Mouse (Mus musculus): ENCODE measurements around the gene Snx30.
"Not testable (repeated sequence)": the region's sequence is repeated elsewhere in the genome, so short reads cannot be mapped to it uniquely, and the experiment has no call there.

Snx30 gene

DNA sequence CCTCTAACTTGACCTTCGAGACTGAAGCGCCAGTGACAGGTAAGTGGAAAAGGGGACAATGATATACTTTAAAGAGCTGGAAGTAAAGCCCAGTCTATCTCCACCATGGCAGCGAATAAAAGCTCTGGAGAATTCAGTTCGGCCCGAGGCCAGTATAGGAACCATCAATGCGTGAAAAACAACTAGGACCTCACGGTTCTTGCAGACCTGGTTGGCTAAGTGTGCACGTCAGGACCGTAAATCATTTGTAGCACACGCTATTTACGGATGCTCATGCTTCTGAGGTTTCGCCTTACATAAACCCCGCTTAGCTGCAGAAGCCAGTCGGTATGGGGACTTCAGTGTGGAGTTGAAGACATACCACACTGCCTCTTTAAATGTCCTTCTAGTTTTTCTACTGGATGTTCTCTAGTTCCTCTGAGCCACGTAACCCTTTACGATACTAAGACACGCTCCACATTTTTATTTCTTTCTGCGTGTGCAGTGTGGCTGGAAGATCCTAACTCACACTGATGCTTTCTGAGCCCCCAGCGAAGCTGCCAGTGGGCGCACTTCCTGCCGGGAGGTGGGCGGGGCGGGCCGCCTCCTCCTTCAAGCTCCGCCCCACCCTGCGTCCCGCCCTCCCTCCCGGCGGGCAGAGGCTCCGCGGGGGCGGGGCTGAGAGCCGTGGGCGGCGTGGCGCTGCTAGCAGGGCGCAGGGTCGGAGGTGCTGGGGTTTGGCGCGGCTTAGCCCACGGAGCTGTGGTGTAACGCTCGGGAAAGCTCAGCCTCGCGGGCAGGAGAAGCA is at the start of gene Snx30:
Snx30 (plus strand) TSS at position 660 of the 787 bp plus-strand sequence.
- DNase-seq (ENCODE audit: low spot score in 2 of 2): peak; percentile 88 to 90

DNA sequence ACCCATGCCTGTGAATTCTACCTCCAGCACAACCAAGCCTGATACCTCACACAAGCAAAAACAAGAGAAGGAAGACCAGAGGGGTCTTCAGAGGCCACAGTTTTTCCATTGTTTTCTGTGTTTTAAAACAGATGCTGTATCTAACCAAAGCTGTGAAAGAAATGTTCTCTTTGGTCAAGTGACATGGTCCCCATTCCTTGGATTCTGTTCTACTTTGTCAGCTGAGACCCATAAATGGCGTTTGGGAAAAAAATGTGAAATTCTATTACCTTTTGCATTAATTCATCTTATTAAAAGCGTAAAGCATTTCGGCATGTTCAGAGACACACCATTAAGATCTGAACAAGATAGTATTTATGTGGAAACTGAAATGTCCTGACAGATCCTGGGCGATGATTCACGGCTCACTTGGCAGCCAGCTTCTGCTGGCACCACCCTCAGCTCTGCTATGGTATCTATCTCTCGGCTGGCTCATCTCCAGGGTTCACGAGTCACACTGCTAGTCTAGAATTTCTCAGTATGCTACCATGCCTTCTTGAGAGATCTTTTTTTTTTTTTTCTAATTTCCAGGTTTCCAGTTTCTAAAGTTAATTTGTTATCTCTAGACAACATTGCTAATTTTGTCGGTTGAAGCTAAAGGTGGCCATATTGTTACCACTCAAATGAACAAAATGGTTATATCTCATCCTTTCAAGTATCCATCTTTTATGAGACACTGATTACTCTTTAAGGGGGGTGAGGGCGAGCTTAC is 49.1 kb upstream of the Snx30 start:
- peak; percentile 80 to 82 for DNase-seq (ENCODE audit: low spot score in 2 of 2)

DNA sequence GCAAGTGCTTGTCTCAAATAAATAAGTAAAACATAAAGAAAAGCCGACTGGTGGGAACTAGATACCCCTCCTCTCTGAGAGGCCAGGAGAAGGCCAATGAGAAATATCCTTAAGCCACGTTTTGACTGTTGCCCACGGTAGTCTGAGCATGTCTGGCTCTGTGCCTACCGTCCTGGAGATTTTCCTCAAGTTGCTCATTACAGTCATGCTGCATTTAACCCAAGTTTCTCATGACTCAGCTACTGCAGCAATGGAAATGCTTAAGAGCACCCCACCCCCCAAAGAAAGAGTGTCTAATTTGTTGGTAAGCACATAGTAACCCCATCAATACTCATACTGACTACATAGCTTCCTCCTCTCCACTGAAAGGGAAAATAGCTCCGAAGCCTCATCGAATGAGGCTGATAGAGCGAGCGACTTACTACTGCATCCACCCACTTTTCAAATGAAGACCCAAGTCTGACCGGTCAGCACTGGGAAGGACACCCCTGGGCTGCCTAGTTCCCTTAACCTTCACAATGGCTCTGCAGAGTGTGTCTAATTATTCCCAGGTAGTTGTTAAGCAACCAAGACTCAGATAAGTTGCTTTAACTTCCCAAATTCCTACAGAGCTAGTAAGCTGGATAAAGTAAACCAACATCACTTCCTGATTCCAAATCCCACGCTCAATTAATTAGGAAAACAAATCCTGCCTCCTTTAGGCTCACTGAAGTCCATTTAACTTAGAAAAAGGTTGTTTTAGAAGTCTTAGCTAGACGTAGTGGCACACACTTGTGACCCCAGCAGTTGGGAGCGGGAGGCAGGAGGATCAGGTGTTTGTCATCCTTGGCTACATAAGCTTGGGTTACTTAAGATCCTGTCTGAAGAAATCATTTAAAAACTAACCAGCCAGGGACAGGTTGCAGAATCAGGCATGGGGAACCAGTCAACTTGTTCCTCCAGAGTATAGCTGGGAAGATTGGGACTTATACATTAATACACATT is 47.9 kb upstream of the Snx30 start:
- DNase-seq (ENCODE audit: low spot score in 2 of 2): no peak

DNA sequence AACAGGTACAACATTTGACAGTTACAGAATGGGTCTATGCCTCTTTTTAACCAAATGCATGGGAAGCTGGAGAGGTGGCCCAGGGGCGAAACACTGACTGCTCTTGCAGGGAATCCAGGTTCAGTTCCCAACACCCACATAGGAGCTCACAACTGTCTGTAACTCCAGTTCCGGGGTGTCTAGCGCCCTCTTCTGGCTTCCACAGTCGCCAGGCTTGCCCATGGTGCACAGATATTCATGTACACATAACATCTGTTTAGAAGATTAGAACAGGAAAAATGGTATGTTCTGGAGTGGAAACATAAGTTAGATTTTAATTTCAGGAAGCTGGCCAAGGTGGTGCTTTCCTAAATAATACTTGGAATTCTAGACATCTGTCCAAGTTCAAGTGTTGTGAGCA is 45.6 kb upstream of the Snx30 start:
- DNase-seq (ENCODE audit: low spot score in 2 of 2): no peak

DNA sequence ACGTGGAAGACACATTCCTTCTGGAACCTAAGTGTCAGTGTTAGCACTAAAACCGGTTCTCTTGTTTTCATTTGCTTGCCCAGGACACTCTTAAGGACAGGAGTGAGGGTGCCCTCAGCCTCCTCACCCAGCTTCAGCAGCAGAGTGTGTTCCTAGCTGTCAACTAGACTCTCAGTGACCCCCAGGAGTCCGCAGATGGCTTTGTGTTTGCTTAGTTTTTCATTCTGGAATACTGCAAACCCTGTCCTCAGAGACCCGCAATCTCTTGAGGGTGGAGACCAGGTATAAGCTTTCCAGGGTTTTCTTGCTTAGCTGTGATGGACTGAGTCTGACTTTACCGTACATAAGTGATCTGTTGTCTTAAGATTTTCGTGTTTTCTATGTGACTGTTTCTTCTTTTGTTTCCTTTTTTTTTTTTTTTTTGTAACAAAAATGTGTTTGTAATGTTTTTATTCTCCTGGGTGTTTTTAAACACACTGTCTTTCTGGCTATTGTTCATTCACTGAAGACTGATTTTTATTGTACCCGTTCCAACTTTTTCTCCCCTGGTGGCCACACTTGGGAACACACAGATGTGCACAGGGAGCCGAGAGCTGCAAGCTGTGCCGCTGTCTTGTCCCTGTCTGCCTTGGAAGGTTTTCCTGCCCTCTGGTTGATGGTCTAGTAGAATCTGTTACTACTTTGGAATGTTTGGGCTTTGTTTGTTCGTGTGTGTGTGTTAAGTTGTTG is 44.8 kb upstream of the Snx30 start:
- peak in 1 of 2 experiments; percentile 44 for DNase-seq (ENCODE audit: low spot score in 2 of 2)

DNA sequence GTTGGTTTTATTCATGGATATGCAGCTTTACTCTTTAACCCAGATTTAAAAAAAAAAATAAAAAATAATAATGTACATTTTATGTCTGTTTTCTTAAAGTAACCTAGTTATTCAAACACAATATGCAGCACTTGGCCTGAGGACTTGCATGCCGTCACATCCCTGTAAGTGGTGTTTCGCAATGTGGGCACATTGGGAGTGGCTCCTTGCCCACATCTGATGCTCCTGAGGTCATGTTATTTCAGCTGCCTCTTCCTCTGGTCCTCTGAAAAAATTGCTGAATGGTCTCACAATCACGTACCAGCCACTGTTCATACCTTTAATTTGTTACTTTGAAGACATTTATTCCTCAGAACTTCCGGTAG is 44.3 kb upstream of the Snx30 start:
- DNase-seq (ENCODE audit: low spot score in 2 of 2): no peak

DNA sequence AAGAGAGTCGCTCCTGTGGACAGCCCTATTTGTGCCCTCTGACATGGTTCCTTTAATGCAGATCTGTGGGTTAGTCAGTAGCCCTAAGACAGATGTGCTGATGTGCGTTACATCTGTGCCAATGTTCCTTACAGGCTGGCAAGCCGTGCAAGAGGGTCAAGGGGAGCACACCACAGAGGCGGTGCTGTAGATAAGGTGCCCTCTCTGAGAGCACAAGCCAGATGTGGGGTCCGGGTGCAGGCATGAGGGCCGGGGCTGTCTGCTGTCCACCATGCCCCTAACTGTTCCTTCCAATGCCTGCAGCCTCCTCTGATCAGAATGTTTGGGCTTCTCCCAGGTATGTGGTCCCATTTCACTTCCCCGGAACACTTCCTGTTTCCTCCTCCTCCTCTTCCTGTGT is 40.7 kb upstream of the Snx30 start:
- DNase-seq (ENCODE audit: low spot score in 2 of 2): no peak

DNA sequence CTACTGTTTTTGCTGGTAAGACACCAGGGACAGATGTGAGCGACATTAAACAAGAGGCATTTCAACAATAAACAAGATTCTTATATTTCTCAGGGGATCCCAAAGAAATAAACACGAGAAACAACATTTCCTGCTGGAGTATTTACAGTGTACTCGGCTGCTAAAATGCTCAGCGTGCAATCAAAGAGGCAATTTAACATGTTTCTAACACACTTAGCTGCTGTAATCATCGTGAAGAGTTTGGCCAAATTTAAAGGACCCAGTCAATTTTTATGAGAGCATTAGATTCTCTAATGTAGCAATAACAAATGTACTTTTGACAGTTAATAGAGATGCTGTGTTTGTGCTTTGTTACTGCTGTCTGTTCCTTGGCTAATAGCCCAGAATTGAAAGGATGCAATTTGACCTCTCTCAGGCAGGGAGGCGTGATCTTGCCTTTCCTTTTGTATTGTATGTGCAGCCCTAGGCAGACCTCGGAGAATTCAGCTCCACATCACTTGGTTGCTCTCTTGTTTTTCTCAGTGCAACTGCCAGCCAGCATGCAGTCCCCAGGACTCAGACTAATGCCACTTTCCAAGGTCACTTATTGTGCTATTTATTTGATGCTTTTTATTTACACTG is 40.1 kb upstream of the Snx30 start:
- no peak for DNase-seq (ENCODE audit: low spot score in 2 of 2)

DNA sequence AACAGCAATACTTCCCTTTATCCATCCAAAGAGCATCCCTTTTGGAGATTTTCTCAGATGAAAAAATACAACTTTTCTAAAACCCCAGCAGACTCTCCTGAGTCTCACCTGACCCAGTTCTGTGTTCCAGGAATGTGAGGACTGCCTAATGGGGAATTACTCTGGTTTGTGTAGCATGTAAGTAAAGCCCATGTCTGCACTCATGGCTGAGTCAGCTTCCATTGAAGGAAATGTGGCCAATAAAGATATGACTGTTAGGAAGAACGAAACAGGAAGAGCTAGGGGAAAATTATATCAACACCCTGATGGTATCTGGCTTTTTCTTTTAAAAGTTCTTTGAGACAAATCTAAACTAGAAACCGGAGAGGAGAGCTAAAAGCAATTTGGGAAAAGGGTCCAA is 37.9 kb upstream of the Snx30 start:
- no peak for DNase-seq (ENCODE audit: low spot score in 2 of 2)

DNA sequence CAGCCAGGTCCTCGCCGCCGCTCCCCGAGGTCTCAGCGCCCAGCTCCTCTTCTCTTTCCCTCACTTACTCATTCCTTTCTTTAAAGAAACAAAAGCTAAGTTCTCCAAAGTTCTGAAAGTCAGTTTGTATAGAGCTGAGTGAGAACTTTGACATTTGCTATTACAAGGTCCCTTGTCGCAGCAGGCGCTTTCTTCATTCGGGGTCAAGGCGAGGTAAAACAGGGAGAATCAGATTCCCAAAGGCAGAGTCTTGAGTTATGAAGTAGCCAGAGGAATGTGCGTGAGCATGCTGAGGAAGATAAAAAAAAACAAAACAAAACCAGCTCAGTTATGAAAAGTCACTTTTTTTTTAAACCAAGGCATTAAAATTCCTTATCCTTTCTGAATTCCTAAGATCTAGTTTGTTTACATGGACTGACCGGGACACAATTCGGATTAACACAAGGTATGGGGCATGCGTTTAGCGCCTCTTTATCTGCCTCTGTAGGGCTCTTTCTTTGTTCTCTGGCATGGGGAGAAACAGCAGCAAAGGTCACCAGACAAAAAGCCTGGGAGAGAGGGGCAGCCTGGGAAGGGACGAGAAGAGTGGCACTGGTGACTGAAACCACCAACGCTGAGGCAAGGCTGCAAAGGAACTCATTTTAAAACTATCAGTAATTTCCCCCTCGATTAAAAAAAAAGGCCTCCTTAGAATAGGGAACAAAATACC is 33.3 kb upstream of the Snx30 start:
- DNase-seq (ENCODE audit: low spot score in 2 of 2): no peak

DNA sequence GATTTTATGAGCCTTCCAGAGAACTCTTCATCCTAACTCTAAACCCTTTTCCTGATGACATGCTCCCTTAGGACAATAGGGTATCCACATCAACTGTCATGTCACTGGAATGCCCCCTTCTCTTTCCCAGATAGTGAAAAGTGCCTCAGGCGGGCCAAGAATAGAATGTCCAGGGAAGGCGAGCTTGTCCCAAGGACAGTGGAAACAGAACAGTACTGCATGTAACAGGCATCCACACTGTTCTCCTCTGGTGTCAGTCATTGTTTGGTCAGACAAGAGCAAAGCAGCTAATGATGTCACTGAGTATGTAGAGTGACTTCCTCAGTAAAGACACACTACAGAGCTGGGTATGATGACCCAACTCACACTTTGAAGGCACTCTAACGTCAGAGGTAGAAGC is 27.8 kb upstream of the Snx30 start:
- DNase-seq (ENCODE audit: low spot score in 2 of 2): no peak

DNA sequence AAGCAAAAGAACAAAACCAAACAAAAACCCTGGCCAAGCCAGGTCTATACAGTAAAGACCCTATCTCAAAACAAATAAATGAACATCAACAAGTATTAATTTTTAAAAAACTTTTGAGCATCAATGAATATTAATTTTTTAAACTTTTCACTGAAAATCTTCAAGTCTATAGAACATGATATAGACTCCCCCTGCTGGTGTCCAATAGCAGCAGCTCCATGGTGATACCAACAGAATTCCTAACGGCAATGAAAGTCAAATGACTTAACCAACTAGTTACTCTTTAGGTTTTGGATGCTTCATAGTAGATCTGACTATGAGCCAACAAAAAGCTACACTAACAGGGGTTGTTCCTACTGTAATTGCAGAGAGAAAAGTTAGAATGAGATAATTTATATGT is 25.1 kb upstream of the Snx30 start:
- DNase-seq (ENCODE audit: low spot score in 2 of 2): no peak

DNA sequence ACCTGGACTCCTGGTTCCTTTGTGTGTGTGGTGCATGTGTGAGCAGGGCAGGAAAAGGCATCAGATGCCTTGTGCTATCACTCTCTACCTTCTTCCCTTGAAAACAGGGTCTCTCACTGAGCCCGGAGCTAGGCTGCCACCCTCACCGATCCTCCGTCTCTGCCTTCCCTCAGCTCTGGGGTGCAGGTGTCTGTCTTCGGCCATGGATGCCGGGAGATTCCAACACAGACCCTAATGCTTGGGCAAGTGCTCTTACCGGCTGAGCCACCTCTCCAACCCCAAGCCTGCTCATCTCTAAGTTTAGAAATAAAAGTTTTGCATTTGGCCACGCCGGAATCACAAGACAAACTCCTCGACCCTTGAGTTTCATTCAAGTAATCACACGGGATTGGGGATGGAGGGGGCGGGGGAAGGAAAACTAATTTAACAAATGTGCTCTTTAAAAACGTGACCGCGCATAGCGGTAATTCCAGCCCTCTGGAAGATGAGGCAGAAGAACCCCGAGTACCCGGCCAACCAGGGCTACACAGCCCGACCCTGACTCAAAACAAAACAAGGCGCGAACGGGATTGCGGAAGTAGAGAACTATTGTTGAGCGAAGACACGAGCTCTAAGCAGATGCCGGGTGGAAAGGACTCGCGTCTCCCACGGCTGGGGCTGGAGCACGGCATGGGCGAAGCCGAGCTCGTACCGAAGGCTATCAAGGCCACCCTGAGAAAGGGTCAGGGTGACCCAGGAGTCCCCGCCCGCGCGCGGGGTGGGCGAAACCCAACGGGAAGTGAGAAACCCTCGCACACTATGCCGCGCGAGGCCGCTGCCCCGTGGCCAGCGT is 22.6 kb upstream of the Snx30 start:
- peak in 1 of 2 experiments; percentile 40 for DNase-seq (ENCODE audit: low spot score in 2 of 2)

DNA sequence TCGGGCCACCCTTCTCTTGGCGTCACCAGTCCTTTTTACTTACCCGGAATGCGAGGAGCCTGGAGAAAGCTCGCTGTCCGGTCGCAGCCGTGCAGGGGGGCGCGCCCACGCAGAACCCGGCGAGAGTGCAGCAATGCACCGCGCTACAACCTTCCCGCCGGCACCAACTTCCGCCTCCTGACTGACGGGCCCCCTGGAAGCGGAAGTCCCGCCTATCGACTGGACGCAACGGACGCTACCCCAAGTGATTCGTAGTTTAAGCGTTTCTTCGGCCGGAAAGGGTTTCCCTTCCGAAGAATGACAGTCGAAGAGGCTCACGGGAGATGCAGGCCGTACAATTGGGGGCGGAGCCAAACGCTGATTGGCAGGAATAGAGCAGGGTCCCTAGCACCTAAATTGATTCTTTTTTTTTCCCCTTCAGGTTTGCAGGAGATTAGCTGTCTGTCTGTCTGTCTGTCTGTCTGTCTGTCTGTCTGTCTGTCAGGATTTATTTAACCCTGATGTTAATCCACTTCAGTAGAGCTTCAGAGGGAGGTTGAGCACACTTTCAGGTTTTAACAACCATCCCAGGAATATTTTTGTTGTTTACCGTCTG is 21.9 kb upstream of the Snx30 start:
- DNase-seq (ENCODE audit: low spot score in 2 of 2): peak; percentile 96 to 97

DNA sequence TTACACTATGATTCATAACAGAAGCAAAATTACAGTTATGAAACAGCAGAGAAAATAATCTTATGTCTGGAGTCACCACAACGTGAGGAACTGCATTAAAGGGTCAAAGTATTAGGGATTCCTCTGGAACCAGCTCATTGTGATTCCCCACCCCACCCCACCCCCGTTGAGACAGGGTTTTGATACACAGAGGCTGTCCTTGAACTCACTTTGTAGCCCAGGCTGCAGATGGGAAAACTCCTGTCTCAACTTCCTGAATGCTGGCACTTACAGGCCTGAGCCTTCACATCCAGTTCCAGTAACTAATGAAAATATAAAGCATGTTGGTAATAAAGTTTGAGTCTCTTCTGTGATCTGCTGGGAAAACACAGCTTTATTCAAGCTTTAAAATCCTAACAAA is 20.2 kb upstream of the Snx30 start:
- DNase-seq (ENCODE audit: low spot score in 2 of 2): no peak

DNA sequence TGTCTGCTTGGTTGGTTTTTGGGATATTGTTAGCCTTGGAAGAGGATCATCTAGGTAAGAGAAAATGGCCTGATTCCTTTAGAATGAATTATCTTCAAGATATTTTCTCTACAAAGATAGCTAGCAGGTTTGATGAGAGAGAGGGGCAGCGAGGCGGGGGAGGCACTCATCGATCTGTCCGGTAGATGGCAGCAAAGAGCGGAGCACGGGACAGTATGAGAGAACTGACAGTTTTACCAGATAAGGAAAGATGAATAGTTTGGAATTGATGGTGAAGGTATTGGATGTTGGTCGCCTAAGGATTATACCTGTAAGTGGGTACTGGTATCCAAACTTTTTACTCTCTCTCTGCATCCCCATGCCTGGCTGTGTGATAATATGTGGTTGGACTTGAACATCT is 19.0 kb upstream of the Snx30 start:
- DNase-seq (ENCODE audit: low spot score in 2 of 2): peak; percentile 80 to 84

DNA sequence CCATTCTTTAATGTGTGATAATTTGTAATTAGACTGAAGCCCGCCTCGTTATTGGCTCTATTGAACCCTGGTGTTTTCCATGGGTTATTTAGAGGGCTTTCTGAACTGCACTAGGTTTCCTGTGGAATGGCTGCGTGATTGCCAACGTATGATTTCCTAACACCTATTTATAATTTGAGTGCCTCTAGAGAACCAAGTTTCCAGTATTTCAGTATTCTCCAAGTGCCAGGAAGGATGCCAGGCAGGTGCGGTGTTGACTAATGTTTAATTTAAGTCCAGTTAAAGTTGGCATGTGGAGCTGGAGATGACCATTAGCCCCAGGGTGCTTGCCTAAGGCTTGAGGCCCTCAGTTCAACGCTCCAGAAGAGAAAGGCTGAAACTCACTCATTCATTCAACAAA is 18.5 kb upstream of the Snx30 start:
- no peak for DNase-seq (ENCODE audit: low spot score in 2 of 2)

DNA sequence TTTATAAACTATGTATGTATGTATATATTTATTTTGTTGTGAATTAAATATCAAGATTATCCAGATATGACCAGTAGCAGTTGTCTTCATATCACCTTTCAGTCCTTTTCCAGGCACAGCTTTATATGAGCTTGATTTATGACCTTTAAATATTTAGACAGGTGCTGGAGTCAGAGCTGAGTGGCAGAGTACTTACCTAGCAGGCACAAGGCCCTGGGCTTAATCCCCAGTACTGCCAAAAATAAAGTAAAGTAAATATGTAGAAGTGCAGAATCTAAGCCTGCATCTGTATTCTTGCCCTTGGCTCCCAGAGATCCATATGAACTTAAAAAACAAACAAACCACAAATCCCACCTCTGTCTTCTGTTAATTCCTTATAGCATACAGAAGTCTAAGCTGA is 16.6 kb upstream of the Snx30 start:
- DNase-seq (ENCODE audit: low spot score in 2 of 2): no peak

DNA sequence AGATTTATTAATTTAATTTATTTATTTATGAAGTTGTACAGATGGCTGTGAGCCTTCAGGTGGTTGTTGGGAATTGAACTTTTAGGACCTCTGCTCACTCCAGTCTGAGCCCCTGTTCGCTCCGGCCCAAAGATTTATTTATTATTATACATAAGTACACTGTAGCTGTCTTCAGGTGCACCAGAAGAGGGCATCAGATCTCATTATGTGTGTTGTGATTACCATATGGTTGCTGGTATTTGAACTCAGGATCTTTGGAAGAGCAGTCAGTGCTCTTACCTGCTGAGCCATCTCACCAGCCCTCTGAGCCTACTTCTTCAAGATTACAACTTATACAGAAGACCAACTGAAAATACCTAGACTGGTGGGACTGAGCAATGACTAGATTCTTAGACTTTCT is 12.0 kb upstream of the Snx30 start:
- DNase-seq (ENCODE audit: low spot score in 2 of 2): not testable (repeated sequence)
